Mouse (Mus musculus): Measurements from ENCODE around the gene Pitpnb. TPM values are rescaled to one million over a fixed set of nuclear protein-coding genes. Genes with fewer than 3 reads are reported as not detected.

The Pitpnb gene
- 93.7 and 105 TPM in 2 replicates for polyA plus RNA-seq (2016; fragmentation: Nextera tagmentation; extraction: Ambion mirVana)

- H3K36me3 ChIP-seq = peaks cover 16% of the 10 kb centered on the region
- DNase-seq (ENCODE audit: low spot score) = peak; percentile 97
- peak within 1 kb of the TSS; percentile 97 for H3K27ac ChIP-seq
- H3K4me1 ChIP-seq = peaks cover 22% of the 10 kb centered on the region
- peaks cover 2% of the 10 kb centered on the region; the same call in 1 of the 2 replicates for H3K9me3 ChIP-seq
- H3K27me3 ChIP-seq (ENCODE audit: insufficient read depth, poor library complexity, severe bottlenecking) = no peaks in the 10 kb centered on the region
- H3K4me3 ChIP-seq = peak within 1 kb of the TSS; percentile 98
- under 1% methylated on average over 78 of the region's 78 CpGs for WGBS
Observed at GRCm38 (mm10) chr5:111330417-111331098, at the start of gene Pitpnb. Pitpnb (plus strand) TSS chr5:111330763.

GRCm38 (mm10) chr5:111284420-111285175 is 46.0 kb upstream of the Pitpnb start:
- Histone ChIP-seq H3K36me3 (peaks cover 54% of the 10 kb centered on the region), H3K27me3 (ENCODE audit: insufficient read depth, poor library complexity, severe bottlenecking) (peaks cover 50% of the 10 kb centered on the region), H3K9me3 (no peaks in the 10 kb centered on the region), H3K4me3 (no peak overlapping the region), H3K27ac (no peak overlapping the region), H3K4me1 (peaks cover 22% of the 10 kb centered on the region)
- DNase-seq (ENCODE audit: low spot score) = no peak
- 82% methylated on average over 19 of the region's 19 CpGs for WGBS

DNA sequence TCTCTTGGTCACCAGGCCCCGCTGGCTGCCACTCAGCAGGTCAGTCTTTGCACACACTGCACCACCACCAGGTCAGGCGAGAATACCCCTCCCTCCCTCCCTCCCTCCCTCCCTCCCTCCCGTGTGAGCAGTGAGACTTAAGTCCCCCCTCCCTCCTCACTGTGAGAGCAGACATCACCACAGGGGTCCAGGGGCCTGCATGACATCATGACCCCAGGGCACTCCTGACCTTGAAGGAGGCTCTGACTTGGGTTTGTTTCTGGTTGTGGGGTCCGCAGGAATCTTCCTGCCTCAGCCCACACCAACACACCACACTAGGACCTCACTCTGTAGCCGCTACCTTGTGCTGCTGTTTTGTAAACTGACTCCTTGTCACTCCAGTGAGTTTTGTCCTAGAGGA is 43.0 kb upstream of the Pitpnb start:
- Histone ChIP-seq H3K27me3 (ENCODE audit: insufficient read depth, poor library complexity, severe bottlenecking) (peaks cover 47% of the 10 kb centered on the region), H3K4me3 (no peak overlapping the region), H3K27ac (no peak overlapping the region), H3K4me1 (peaks cover 6% of the 10 kb centered on the region; the same call in 1 of the 2 replicates), H3K36me3 (peaks cover 41% of the 10 kb centered on the region), H3K9me3 (no peaks in the 10 kb centered on the region)
- WGBS = 51% methylated on average over 5 of the region's 5 CpGs
- no peak for DNase-seq (ENCODE audit: low spot score)

DNA sequence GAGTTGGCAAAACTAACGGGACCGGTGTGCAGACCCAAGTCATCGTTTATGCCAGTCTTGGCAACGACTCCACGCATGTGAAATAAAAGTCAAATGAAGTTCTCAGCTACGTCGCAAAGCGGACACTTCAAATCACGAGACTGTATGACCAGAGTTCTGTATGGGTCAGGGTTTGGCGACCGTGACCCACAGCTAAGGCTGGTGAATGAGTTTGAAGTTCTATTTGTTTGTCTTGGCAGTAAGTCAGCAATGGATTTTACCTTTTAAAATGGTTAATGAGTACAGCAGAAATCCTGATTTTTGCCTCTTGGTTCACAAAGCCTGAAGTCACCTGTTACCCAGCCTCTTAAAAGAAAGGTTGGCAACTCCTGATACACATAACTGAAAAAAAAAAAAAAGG is 42.1 kb upstream of the Pitpnb start:
- DNase-seq (ENCODE audit: low spot score) = no peak
- Histone ChIP-seq H3K9me3 (no peaks in the 10 kb centered on the region), H3K27me3 (ENCODE audit: insufficient read depth, poor library complexity, severe bottlenecking) (peaks cover 39% of the 10 kb centered on the region), H3K4me3 (no peak overlapping the region), H3K27ac (no peak overlapping the region), H3K4me1 (peaks cover 6% of the 10 kb centered on the region; the same call in 1 of the 2 replicates), H3K36me3 (peaks cover 37% of the 10 kb centered on the region)
- 89% methylated on average over 11 of the region's 11 CpGs for WGBS

GRCm38 (mm10) chr5:111290071-111290470 is 40.5 kb upstream of the Pitpnb start:
- Histone ChIP-seq H3K4me1 (peaks cover 6% of the 10 kb centered on the region; the same call in 1 of the 2 replicates), H3K27ac (no peak overlapping the region), H3K27me3 (ENCODE audit: insufficient read depth, poor library complexity, severe bottlenecking) (peaks cover 24% of the 10 kb centered on the region; the same call in 1 of the 2 replicates), H3K4me3 (no peak overlapping the region), H3K36me3 (peaks cover 27% of the 10 kb centered on the region), H3K9me3 (no peaks in the 10 kb centered on the region)
- no peak for DNase-seq (ENCODE audit: low spot score)
- 87% methylated on average over 11 of the region's 11 CpGs for WGBS

DNA sequence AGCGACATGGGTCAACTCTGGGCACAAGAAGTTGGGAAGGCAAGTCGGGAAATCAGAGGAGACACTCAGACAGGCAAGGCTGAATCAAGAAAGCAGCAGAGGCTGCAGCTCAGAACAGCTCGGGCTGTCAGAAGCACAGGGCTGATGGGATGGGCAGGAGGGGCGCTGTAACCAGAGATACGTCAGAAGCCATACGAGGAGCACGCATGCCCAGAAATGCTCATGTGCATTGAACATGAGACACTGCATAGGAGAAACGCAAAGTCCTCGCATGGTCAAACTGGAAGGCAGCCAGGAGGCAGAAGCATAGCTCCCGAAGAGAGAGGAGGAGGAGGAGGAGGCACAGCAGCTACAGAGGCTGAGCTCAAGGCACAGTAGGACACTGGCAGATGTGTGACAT is 38.9 kb upstream of the Pitpnb start:
- no peak overlapping the region for H3K27ac ChIP-seq
- H3K36me3 ChIP-seq = peaks cover 11% of the 10 kb centered on the region
- no peaks in the 10 kb centered on the region for H3K4me1 ChIP-seq
- no peak overlapping the region for H3K4me3 ChIP-seq
- H3K27me3 ChIP-seq (ENCODE audit: insufficient read depth, poor library complexity, severe bottlenecking) = 0 out of 2 replicates have a peak, but pooled peaks cover 8% of the 10 kb centered on the region
- no peak for DNase-seq (ENCODE audit: low spot score)
- no peaks in the 10 kb centered on the region for H3K9me3 ChIP-seq
- 56% methylated on average over 10 of the region's 10 CpGs for WGBS

DNA sequence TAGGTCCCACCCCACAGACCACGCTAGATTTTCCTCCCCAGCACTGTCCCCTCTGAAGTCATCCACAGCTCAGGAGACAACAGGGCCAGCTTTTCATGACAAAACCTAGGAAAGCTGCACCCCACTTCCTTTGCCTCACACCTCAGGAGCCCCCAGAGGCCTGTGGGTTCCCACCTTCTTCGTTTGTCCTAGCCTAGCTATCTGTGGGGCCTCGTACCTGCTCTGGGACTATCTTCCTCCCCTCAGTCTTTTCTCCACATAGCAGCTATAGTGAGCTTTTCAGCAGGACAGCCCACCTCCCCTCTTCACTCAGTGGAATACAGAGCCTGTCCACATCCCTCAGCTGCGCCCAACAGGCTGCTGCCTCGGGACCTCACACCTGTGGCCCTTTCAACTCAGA is 32.8 kb upstream of the Pitpnb start:
- Histone ChIP-seq H3K36me3 (no peaks in the 10 kb centered on the region), H3K27ac (no peak overlapping the region), H3K27me3 (ENCODE audit: insufficient read depth, poor library complexity, severe bottlenecking) (peaks cover 9% of the 10 kb centered on the region; the same call in 1 of the 2 replicates), H3K4me1 (peaks cover 11% of the 10 kb centered on the region), H3K9me3 (no peaks in the 10 kb centered on the region), H3K4me3 (no peak overlapping the region)
- 65% methylated on average over 5 of the region's 5 CpGs for WGBS
- peak; percentile 74 for DNase-seq (ENCODE audit: low spot score)

DNA sequence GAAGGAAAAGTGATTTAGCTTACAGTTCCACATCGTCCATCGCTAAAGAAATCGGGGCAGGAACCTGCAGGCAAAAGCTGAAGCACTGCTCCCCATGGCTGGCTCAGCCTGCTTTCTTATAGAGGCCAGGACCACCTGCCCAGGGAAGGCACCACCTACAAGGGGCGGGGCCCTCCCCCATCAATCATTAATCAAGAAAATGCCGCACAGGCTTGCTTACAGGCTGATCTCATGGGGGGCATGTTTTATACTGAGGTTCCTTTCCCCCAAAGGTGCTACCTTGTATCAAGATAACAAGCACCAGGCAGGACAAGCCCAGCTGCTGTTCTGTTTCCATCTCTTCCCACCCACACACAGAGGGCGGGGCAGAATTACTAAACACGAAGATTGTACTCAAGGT is 31.9 kb upstream of the Pitpnb start:
- Histone ChIP-seq H3K27me3 (ENCODE audit: insufficient read depth, poor library complexity, severe bottlenecking) (peaks cover 9% of the 10 kb centered on the region; the same call in 1 of the 2 replicates), H3K9me3 (no peaks in the 10 kb centered on the region), H3K4me1 (peaks cover 11% of the 10 kb centered on the region), H3K36me3 (no peaks in the 10 kb centered on the region), H3K27ac (no peak overlapping the region), H3K4me3 (no peak overlapping the region)
- 48% methylated on average over 7 of the region's 7 CpGs for WGBS
- DNase-seq (ENCODE audit: low spot score) = peak; percentile 27

DNA sequence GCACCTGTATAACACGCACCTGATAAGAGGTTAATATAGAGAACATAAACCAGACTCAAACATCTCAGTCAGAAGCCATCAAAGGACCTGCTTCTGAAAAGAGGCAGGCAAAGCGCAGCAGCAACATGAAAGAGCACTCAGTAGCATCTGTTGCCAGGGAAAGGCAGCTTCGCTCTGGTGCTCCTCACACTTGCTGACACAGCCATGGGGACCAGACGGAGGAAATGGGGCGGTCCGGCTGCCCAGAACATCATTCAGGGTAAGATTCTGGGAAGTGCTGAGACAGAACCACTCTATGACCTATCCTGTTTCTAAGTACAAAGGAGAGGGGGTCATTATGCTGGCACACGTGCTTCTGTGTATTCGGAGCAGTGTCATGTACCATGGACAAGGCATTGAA is 29.8 kb upstream of the Pitpnb start:
- 71% methylated on average over 8 of the region's 8 CpGs for WGBS
- Histone ChIP-seq H3K4me1 (peaks cover 11% of the 10 kb centered on the region), H3K4me3 (no peak overlapping the region), H3K27me3 (ENCODE audit: insufficient read depth, poor library complexity, severe bottlenecking) (peaks cover 15% of the 10 kb centered on the region; the same call in 1 of the 2 replicates), H3K27ac (no peak overlapping the region), H3K9me3 (no peaks in the 10 kb centered on the region), H3K36me3 (no peaks in the 10 kb centered on the region)
- DNase-seq (ENCODE audit: low spot score) = no peak

DNA sequence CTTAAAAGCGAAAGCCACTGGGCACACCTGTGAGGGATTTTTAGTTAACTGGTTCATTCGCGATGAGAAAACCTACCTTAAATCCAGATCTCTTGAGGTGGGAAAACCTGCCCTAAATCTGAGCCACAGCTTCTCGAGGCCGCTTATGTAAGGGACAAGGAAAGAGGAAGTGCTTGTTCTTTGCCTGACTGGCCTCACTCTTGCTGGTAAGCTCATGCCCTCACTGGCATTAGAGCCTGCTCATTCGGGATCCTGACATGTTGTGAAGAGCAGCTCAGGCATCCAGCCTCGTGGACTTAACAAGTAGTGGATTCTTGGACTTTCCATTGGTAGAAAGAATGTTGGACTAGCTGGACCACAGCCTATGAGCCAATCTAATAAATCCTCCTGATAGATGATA is 28.8 kb upstream of the Pitpnb start:
- peaks cover 11% of the 10 kb centered on the region for H3K4me1 ChIP-seq
- peaks cover 15% of the 10 kb centered on the region; the same call in 1 of the 2 replicates for H3K27me3 ChIP-seq (ENCODE audit: insufficient read depth, poor library complexity, severe bottlenecking)
- no peak overlapping the region for H3K4me3 ChIP-seq
- WGBS = 76% methylated on average over 7 of the region's 7 CpGs
- no peak for DNase-seq (ENCODE audit: low spot score)
- no peaks in the 10 kb centered on the region for H3K36me3 ChIP-seq
- no peaks in the 10 kb centered on the region for H3K9me3 ChIP-seq
- no peak overlapping the region for H3K27ac ChIP-seq

GRCm38 (mm10) chr5:111304730-111305129 is 25.8 kb upstream of the Pitpnb start:
- H3K27ac ChIP-seq = no peak overlapping the region
- no peak overlapping the region for H3K4me3 ChIP-seq
- 85% methylated on average over 3 of the region's 3 CpGs for WGBS
- H3K9me3 ChIP-seq = no peaks in the 10 kb centered on the region
- DNase-seq (ENCODE audit: low spot score) = no peak
- H3K27me3 ChIP-seq (ENCODE audit: insufficient read depth, poor library complexity, severe bottlenecking) = 0 out of 2 replicates have a peak, but pooled peaks cover 15% of the 10 kb centered on the region
- no peaks in the 10 kb centered on the region for H3K36me3 ChIP-seq
- H3K4me1 ChIP-seq = peaks cover 11% of the 10 kb centered on the region

- 62% methylated on average over 6 of the region's 6 CpGs for WGBS
Observed at GRCm38 (mm10) chr5:111310185-111310584, 20.4 kb upstream of the Pitpnb start.

DNA sequence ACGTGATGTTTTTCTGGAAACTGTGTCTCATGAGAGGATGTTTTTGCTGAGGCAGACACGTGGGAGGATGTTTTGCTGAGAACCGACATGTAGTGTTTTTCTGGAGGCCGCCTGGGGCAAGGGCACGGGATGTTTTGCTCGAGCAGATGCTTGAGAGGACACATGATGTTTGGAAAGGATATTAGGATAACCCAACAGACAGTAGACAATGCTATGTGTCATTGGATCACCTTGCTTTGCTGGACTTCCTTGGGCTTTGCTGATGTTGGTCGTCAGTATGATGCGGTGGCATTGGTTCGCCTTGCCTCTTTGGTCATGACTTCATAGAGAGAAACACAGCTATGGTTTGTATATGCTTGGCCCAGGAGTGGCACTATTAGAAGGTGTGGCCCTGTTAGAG is 16.7 kb upstream of the Pitpnb start:
- no peak overlapping the region for H3K27ac ChIP-seq
- 0 out of 2 replicates have a peak, but pooled peaks cover 4% of the 10 kb centered on the region for H3K9me3 ChIP-seq
- H3K4me1 ChIP-seq = no peaks in the 10 kb centered on the region
- no peaks in the 10 kb centered on the region; the same call in 1 of the 2 replicates for H3K36me3 ChIP-seq
- H3K4me3 ChIP-seq = no peak overlapping the region
- WGBS = 83% methylated on average over 9 of the region's 9 CpGs
- H3K27me3 ChIP-seq (ENCODE audit: insufficient read depth, poor library complexity, severe bottlenecking) = no peaks in the 10 kb centered on the region
- no peak for DNase-seq (ENCODE audit: low spot score)

More at GRCm38 (mm10) chr5:111310185-111310584, 20.4 kb upstream of the Pitpnb start:
- no peaks in the 10 kb centered on the region for H3K4me1 ChIP-seq
- H3K27ac ChIP-seq = no peak overlapping the region
- no peaks in the 10 kb centered on the region for H3K27me3 ChIP-seq (ENCODE audit: insufficient read depth, poor library complexity, severe bottlenecking)
- H3K9me3 ChIP-seq = 0 out of 2 replicates have a peak, but pooled peaks cover 4% of the 10 kb centered on the region
- DNase-seq (ENCODE audit: low spot score) = no peak
- H3K4me3 ChIP-seq = no peak overlapping the region
- H3K36me3 ChIP-seq = no peaks in the 10 kb centered on the region; the same call in 1 of the 2 replicates
